Mouse (Mus musculus): ENCODE measurements around the gene Atp5d.

DNA sequence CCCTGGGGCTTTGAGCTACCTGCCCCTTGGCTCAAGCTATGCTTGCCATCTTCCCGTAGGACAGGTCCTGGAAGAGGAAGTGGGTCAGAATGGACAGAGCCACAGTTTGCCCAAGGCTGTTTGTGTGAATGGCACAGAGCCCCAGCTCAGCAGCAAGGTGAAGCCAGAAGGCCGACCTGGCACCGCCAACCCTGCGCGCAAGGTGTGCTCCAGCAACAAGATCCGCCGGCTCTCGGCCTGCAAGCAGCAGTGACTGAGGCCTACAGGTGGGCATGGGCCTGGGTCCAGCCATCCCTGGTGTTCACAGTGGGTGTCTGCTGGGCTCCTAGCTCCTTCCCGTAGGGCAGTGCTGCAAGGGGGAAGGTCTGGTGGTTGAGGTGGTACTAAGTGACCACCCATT lies 8.6 kb upstream of the Atp5d start:
- TF ChIP-seq CHD2 (IDR thresholded peaks at IDR 0.05; ENCODE audit: low read depth, low read length) = no peak
- TF ChIP-seq MAFK (IDR thresholded peaks at IDR 0.05; ENCODE audit: insufficient read depth, low read depth, low read length) = no peak
- TF ChIP-seq HCFC1 (IDR thresholded peaks at IDR 0.05; ENCODE audit: borderline replicate concordance, insufficient read depth, low read length) = no peak
- no peak for TF ChIP-seq ZNF384 (IDR thresholded peaks at IDR 0.05; ENCODE audit: low read depth, low read length)
